Mouse (Mus musculus): Measurements from ENCODE around the gene Ppm1e. TPM values are rescaled to one million over a fixed set of nuclear protein-coding genes. Genes with fewer than 3 reads are reported as not detected.

Ppm1e gene
- 33.8 and 34.9 TPM in 2 replicates for polyA plus RNA-seq (2014; fragmentation: Nextera tagmentation; extraction: Ambion mirVana)

GRCm38 (mm10) chr11:87358331-87359261, at the start of gene Ppm1e:
Ppm1e (minus strand) TSS chr11:87359023.
- under 1% methylated on average over 103 of the region's 104 CpGs for WGBS
- DNase-seq = peak; percentile 96
- Histone ChIP-seq H3K9ac (replicated peaks; ENCODE audit: low read length) (peak within 1 kb of the TSS; percentile 90), H3K4me1 (ENCODE audit: control insufficient read depth, insufficient read depth, low read length) (peaks cover 5% of the 10 kb centered on the region), H3K9me3 (ENCODE audit: control insufficient read depth, low read length) (no peaks in the 10 kb centered on the region), H3K4me2 (ENCODE audit: low read length) (peak within 1 kb of the TSS; percentile 69), H3K27ac (replicated peaks; ENCODE audit: low read depth, low read length) (peak within 1 kb of the TSS; percentile 88), H3K27me3 (ENCODE audit: control insufficient read depth, insufficient read depth, low read length) (no peaks in the 10 kb centered on the region), H3K4me3 (replicated peaks; ENCODE audit: low read depth, low read length) (peak within 1 kb of the TSS; percentile 90), H3K36me3 (ENCODE audit: control insufficient read depth, insufficient read depth, low read length) (no peaks in the 10 kb centered on the region)
- ATAC-seq (ENCODE audit: low FRiP score, low TSS enrichment) = peak; percentile 93

GRCm38 (mm10) chr11:87404876-87405275, 46.1 kb upstream of the Ppm1e start, which contains the start of the genes Rad51c and Tex14:
Rad51c (minus strand) TSS chr11:87404954.
Tex14 (plus strand) TSS chr11:87405065.
- ATAC-seq (ENCODE audit: low FRiP score, low TSS enrichment) (peak; percentile 20; the same call in 1 of the 2 replicates), DNase-seq (no peak)
- H3K4me1 ChIP-seq (ENCODE audit: control insufficient read depth, insufficient read depth, low read length) = peaks cover 4% of the 10 kb centered on the region
- H3K27me3 ChIP-seq (ENCODE audit: control insufficient read depth, insufficient read depth, low read length) = no peaks in the 10 kb centered on the region
- no peaks in the 10 kb centered on the region for H3K36me3 ChIP-seq (ENCODE audit: control insufficient read depth, insufficient read depth, low read length)
- H3K4me2 ChIP-seq (ENCODE audit: low read length) = peak within 1 kb of the TSS; percentile 74
- H3K9me3 ChIP-seq (ENCODE audit: control insufficient read depth, low read length) = no peaks in the 10 kb centered on the region
- H3K4me3 ChIP-seq (replicated peaks; ENCODE audit: low read depth, low read length) = peak within 1 kb of the TSS; percentile 59
- peak within 1 kb of the TSS; percentile 75 for H3K9ac ChIP-seq (replicated peaks; ENCODE audit: low read length)
- peak within 1 kb of the TSS; percentile 95 for H3K27ac ChIP-seq (replicated peaks; ENCODE audit: low read depth, low read length)
- WGBS = 78% methylated on average over 27 of the region's 27 CpGs

GRCm38 (mm10) chr11:87404111-87404853, 45.5 kb upstream of the Ppm1e start:
- ATAC-seq (ENCODE audit: low FRiP score, low TSS enrichment) (peak; percentile 95), DNase-seq (peak; percentile 99)
- Histone ChIP-seq H3K4me3 (replicated peaks; ENCODE audit: low read depth, low read length) (peak overlapping the region; percentile 59), H3K4me2 (ENCODE audit: low read length) (peak overlapping the region; percentile 74), H3K9me3 (ENCODE audit: control insufficient read depth, low read length) (no peaks in the 10 kb centered on the region), H3K27ac (replicated peaks; ENCODE audit: low read depth, low read length) (peak overlapping the region; percentile 95), H3K36me3 (ENCODE audit: control insufficient read depth, insufficient read depth, low read length) (no peaks in the 10 kb centered on the region), H3K27me3 (ENCODE audit: control insufficient read depth, insufficient read depth, low read length) (no peaks in the 10 kb centered on the region), H3K9ac (replicated peaks; ENCODE audit: low read length) (peak overlapping the region; percentile 75), H3K4me1 (ENCODE audit: control insufficient read depth, insufficient read depth, low read length) (peaks cover 4% of the 10 kb centered on the region)
- WGBS = 2% methylated on average over 57 of the region's 58 CpGs

- Histone ChIP-seq H3K4me2 (ENCODE audit: low read length) (no peak overlapping the region), H3K9ac (replicated peaks; ENCODE audit: low read length) (no peak overlapping the region), H3K27ac (replicated peaks; ENCODE audit: low read depth, low read length) (no peak overlapping the region), H3K9me3 (ENCODE audit: control insufficient read depth, low read length) (no peaks in the 10 kb centered on the region), H3K36me3 (ENCODE audit: control insufficient read depth, insufficient read depth, low read length) (no peaks in the 10 kb centered on the region), H3K4me3 (replicated peaks; ENCODE audit: low read depth, low read length) (no peak overlapping the region), H3K4me1 (ENCODE audit: control insufficient read depth, insufficient read depth, low read length) (no peaks in the 10 kb centered on the region), H3K27me3 (ENCODE audit: control insufficient read depth, insufficient read depth, low read length) (no peaks in the 10 kb centered on the region)
- DNase-seq = no peak
- ATAC-seq (ENCODE audit: low FRiP score, low TSS enrichment) = no peak
- WGBS = 96% methylated on average over 2 of the region's 2 CpGs
Observed at GRCm38 (mm10) chr11:87398402-87398801, 39.6 kb upstream of the Ppm1e start.

- no peak overlapping the region for H3K9ac ChIP-seq (replicated peaks; ENCODE audit: low read length)
- no peak for ATAC-seq (ENCODE audit: low FRiP score, low TSS enrichment)
- 0 out of 2 replicates have a peak, but pooled peaks cover 2% of the 10 kb centered on the region for H3K36me3 ChIP-seq (ENCODE audit: control insufficient read depth, insufficient read depth, low read length)
Observed at GRCm38 (mm10) chr11:87393855-87394254, 35.0 kb upstream of the Ppm1e start.

GRCm38 (mm10) chr11:87385676-87386075, 26.9 kb upstream of the Ppm1e start:
- no peak for DNase-seq
- Histone ChIP-seq H3K4me3 (replicated peaks; ENCODE audit: low read depth, low read length) (no peak overlapping the region), H3K27ac (replicated peaks; ENCODE audit: low read depth, low read length) (no peak overlapping the region), H3K4me2 (ENCODE audit: low read length) (no peak overlapping the region), H3K36me3 (ENCODE audit: control insufficient read depth, insufficient read depth, low read length) (no peaks in the 10 kb centered on the region), H3K9me3 (ENCODE audit: control insufficient read depth, low read length) (no peaks in the 10 kb centered on the region), H3K9ac (replicated peaks; ENCODE audit: low read length) (no peak overlapping the region), H3K27me3 (ENCODE audit: control insufficient read depth, insufficient read depth, low read length) (no peaks in the 10 kb centered on the region), H3K4me1 (ENCODE audit: control insufficient read depth, insufficient read depth, low read length) (no peaks in the 10 kb centered on the region)
- WGBS = 95% methylated on average over 1 of the region's 1 CpGs
- ATAC-seq (ENCODE audit: low FRiP score, low TSS enrichment) = no peak

More at GRCm38 (mm10) chr11:87393855-87394254, 35.0 kb upstream of the Ppm1e start:
- H3K27me3 ChIP-seq (ENCODE audit: control insufficient read depth, insufficient read depth, low read length) = no peaks in the 10 kb centered on the region
- H3K4me3 ChIP-seq (replicated peaks; ENCODE audit: low read depth, low read length) = no peak overlapping the region
- H3K27ac ChIP-seq (replicated peaks; ENCODE audit: low read depth, low read length) = no peak overlapping the region
- H3K4me1 ChIP-seq (ENCODE audit: control insufficient read depth, insufficient read depth, low read length) = no peaks in the 10 kb centered on the region
- H3K4me2 ChIP-seq (ENCODE audit: low read length) = no peak overlapping the region
- peak; percentile 80 for DNase-seq
- 46% methylated on average over 1 of the region's 1 CpGs for WGBS
- no peaks in the 10 kb centered on the region for H3K9me3 ChIP-seq (ENCODE audit: control insufficient read depth, low read length)

GRCm38 (mm10) chr11:87384551-87384950, 25.7 kb upstream of the Ppm1e start:
- no peak for DNase-seq
- WGBS = 95% methylated on average over 4 of the region's 4 CpGs
- H3K27ac ChIP-seq (replicated peaks; ENCODE audit: low read depth, low read length) = no peak overlapping the region
- no peak for ATAC-seq (ENCODE audit: low FRiP score, low TSS enrichment)
- H3K4me2 ChIP-seq (ENCODE audit: low read length) = no peak overlapping the region
- H3K27me3 ChIP-seq (ENCODE audit: control insufficient read depth, insufficient read depth, low read length) = no peaks in the 10 kb centered on the region
- no peak overlapping the region for H3K4me3 ChIP-seq (replicated peaks; ENCODE audit: low read depth, low read length)
- H3K9me3 ChIP-seq (ENCODE audit: control insufficient read depth, low read length) = no peaks in the 10 kb centered on the region
- no peaks in the 10 kb centered on the region for H3K4me1 ChIP-seq (ENCODE audit: control insufficient read depth, insufficient read depth, low read length)
- no peak overlapping the region for H3K9ac ChIP-seq (replicated peaks; ENCODE audit: low read length)
- H3K36me3 ChIP-seq (ENCODE audit: control insufficient read depth, insufficient read depth, low read length) = peaks cover 3% of the 10 kb centered on the region; the same call in 1 of the 2 replicates

GRCm38 (mm10) chr11:87367865-87368580, 9.2 kb upstream of the Ppm1e start:
- H3K4me1 ChIP-seq (ENCODE audit: control insufficient read depth, insufficient read depth, low read length) = no peaks in the 10 kb centered on the region
- ATAC-seq (ENCODE audit: low FRiP score, low TSS enrichment) (no peak), DNase-seq (no peak)
- H3K4me3 ChIP-seq (replicated peaks; ENCODE audit: low read depth, low read length) = no peak overlapping the region
- H3K4me2 ChIP-seq (ENCODE audit: low read length) = no peak overlapping the region
- 82% methylated on average over 9 of the region's 9 CpGs for WGBS
- H3K27me3 ChIP-seq (ENCODE audit: control insufficient read depth, insufficient read depth, low read length) = no peaks in the 10 kb centered on the region
- H3K9ac ChIP-seq (replicated peaks; ENCODE audit: low read length) = no peak overlapping the region
- H3K9me3 ChIP-seq (ENCODE audit: control insufficient read depth, low read length) = no peaks in the 10 kb centered on the region
- no peak overlapping the region for H3K27ac ChIP-seq (replicated peaks; ENCODE audit: low read depth, low read length)
- no peaks in the 10 kb centered on the region for H3K36me3 ChIP-seq (ENCODE audit: control insufficient read depth, insufficient read depth, low read length)

Measured in midbrain, embryonic 14.5 days (tissue).